8 mouse cellular contexts compared by ENCODE assay signal in genomic region chr13:51849241-51850033, GRCm38 (mm10). TPM values are rescaled to one million over a fixed set of nuclear protein-coding genes. Genes with fewer than 3 reads are reported as not detected.
DNase-seq lines count a peak whose midpoint lies in the region; ATAC-seq and TF ChIP-seq lines count a peak whose summit lies in the region.

No protein-coding gene starts in this region.

- peaks cover 13% of the 10 kb centered on the region for H3K4me1 ChIP-seq in hindbrain, embryonic 11.5 days (replicated peaks; ENCODE audit: control insufficient read depth, insufficient read depth, low read length)

- H3K9ac ChIP-seq in hindbrain, embryonic 11.5 days (ENCODE audit: low read depth, low read length): peak overlapping the region; percentile 77

- no peak overlapping the region for H3ac ChIP-seq in myocyte (ENCODE audit: control insufficient read depth, insufficient read length)

- H3K27me3 ChIP-seq in hindbrain, embryonic 11.5 days (ENCODE audit: control insufficient read depth, insufficient read depth, low read length): peaks cover 34% of the 10 kb centered on the region
- H3K27me3 ChIP-seq in myocyte (ENCODE audit: control insufficient read depth, insufficient read depth, insufficient read length): no peaks in the 10 kb centered on the region

- peak; percentile 9 for DNase-seq in retina, adult 2 months (ENCODE audit: low read depth, low spot score)
- DNase-seq in retina, embryonic 14.5 days (ENCODE audit: low spot score): no peak
- DNase-seq in embryo, embryonic 9.5 days (ENCODE audit: extremely low spot score): peak; percentile 82
- peak; percentile 67 for DNase-seq in hindbrain, embryonic 11.5 days (ENCODE audit: low spot score)
- peak; percentile 89 for DNase-seq in liver
- no peak for DNase-seq in layer of hippocampus, adult 18-20 months (ENCODE audit: low spot score in 2 of 2)

- H3K36me3 ChIP-seq in hindbrain, embryonic 11.5 days (ENCODE audit: control insufficient read depth, insufficient read depth, low read length): no peaks in the 10 kb centered on the region
- no peaks in the 10 kb centered on the region for H3K36me3 ChIP-seq in myocyte (ENCODE audit: control insufficient read depth, insufficient read depth)

- H3K4me2 ChIP-seq in hindbrain, embryonic 11.5 days (replicated peaks; ENCODE audit: low read depth, low read length): peak overlapping the region; percentile 85
- peak overlapping the region; percentile 66 for H3K4me2 ChIP-seq in myocyte (ENCODE audit: low read depth)

- H3K79me2 ChIP-seq in myocyte (ENCODE audit: control insufficient read depth, insufficient read depth): peaks cover 20% of the 10 kb centered on the region

- H3K9me3 ChIP-seq in hindbrain, embryonic 11.5 days (ENCODE audit: control insufficient read depth, low read length): no peaks in the 10 kb centered on the region

- peak overlapping the region; percentile 88 for H3K27ac ChIP-seq in hindbrain, embryonic 11.5 days (ENCODE audit: low read depth, low read length)

- WGBS in hindbrain, embryonic 11.5 days: 5% methylated on average over 25 of the region's 25 CpGs

- no peak for ATAC-seq in hindbrain, embryonic 11.5 days (ENCODE audit: low FRiP score)
- no peak for ATAC-seq in inflammation-experienced regulatory T-cells, adult 6 months

- peak overlapping the region; percentile 70 for H3K4me3 ChIP-seq in hindbrain, embryonic 11.5 days (ENCODE audit: low read depth, low read length)
- H3K4me3 ChIP-seq in myocyte: peak overlapping the region; percentile 100

- TF ChIP-seq POLR2A in myocyte (IDR thresholded peaks at IDR 0.05; ENCODE audit: insufficient read length, low read depth): peak; percentile 21

TF ChIP-seq in myocyte, 11 proteins besides CTCF, POLR2A, EP300 and RAD21:
- TF ChIP-seq TCF12 (IDR thresholded peaks at IDR 0.05; ENCODE audit: insufficient read depth, poor library complexity, severe bottlenecking) (no peak), SRF (IDR thresholded peaks at IDR 0.05; ENCODE audit: control insufficient read depth, insufficient read length, low read depth) (no peak), MYOD1 (IDR thresholded peaks at IDR 0.05; ENCODE audit: control insufficient read depth in 1 of 3, insufficient read length in 2 of 3, low read depth in 2 of 3) (no peak), MYOG (IDR thresholded peaks at IDR 0.05; ENCODE audit: control insufficient read depth in 1 of 3, insufficient read depth in 1 of 3, insufficient read length in 2 of 3, low read depth in 2 of 3) (no peak), POLR2AphosphoS2 (IDR thresholded peaks at IDR 0.05; ENCODE audit: insufficient read length, low read depth) (peak; percentile 85)

RNA-seq across cellular contexts. Expression of gene Gadd45g, which starts 3.0 kb away (rescaled TPM):
- 174 and 179 TPM in 2 replicates for polyA plus RNA-seq in hindbrain, embryonic 11.5 days (2014; fragmentation: Nextera tagmentation; extraction: Ambion mirVana)
- 202 TPM for polyA plus RNA-seq in myocyte (2012; fragmentation: generic; extraction: Trizol)
- polyA plus RNA-seq in inflammation-experienced regulatory T-cells, adult 6 months (2017; shearing (Covaris generic)): 10 to 100 TPM; 12.4 to 28.7 (median 19.4) TPM
- 10 to 100 TPM; 21.9 to 22.9 TPM for total RNA-seq in layer of hippocampus, adult 18-20 months (2021)

RNA-seq across cellular contexts. Expression of gene Sema4d, which starts 55.9 kb away (rescaled TPM):
- polyA plus RNA-seq in hindbrain, embryonic 11.5 days (2014; fragmentation: Nextera tagmentation; extraction: Ambion mirVana): 3.9 and 5.2 TPM in 2 replicates
- polyA plus RNA-seq in myocyte (2012; fragmentation: generic; extraction: Trizol): 15.3 TPM
- polyA plus RNA-seq in inflammation-experienced regulatory T-cells, adult 6 months (2017; shearing (Covaris generic)): 100 to 1,000 TPM; 111 to 154 (median 126) TPM
- 10 to 100 TPM; 78.8 to 79.1 TPM for total RNA-seq in layer of hippocampus, adult 18-20 months (2021)

Comparison
In these comparisons a context has a peak if more than half of its experiments do, and no peak if none do; other contexts are left out.
1. DNase-seq: peak in retina, adult 2 months (single experiment), embryo, embryonic 9.5 days (single experiment), hindbrain, embryonic 11.5 days (single experiment) and liver (single experiment); none in retina, embryonic 14.5 days (single experiment) and layer of hippocampus, adult 18-20 months (0 of 2).